Comparison of ENCODE assay signal across 8 mouse cellular contexts in the genomic region with DNA sequence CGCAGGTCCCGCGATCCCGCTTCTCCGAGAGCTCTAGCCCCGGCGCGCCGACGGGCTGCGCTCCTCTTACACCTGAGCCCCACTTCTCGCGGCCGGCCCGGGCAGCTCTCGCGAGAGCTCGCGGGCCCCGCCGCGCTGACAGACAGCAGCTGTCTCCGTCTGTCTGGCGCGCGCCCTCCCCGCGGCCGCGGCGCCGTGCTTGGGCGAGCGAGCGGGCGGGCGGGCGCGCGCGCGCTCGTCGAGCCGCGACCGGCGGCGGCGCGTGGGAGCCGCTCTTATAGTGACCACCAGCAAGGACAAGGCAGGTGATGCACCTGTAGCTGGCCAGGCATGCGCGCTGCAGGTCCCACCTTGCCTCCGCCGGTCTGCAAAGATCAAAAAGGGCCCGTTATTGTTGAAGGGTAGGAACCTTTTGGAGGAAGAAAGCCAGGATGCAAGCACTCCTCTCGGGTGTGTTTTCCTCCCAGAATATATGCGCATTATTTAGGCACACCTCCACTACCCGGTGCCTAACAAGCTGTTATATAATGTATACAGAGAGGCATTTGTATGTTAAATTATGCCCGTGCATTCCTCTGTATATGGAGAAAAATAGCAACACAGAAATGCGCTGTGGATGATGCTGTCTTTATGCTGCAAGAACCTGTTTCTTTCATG. TPM values are rescaled to one million over a fixed set of nuclear protein-coding genes. Genes with fewer than 3 reads are reported as not detected.
DNase-seq lines count a peak whose midpoint lies in the region; ATAC-seq lines count a peak whose summit lies in the region.

TSS of gene Pou4f1 (minus strand) at position 34 of the 657 bp plus-strand sequence.

- peaks cover 96% of the 10 kb centered on the region for H3K27me3 ChIP-seq in heart, embryonic 10.5 days (ENCODE audit: insufficient read depth, poor library complexity, severe bottlenecking)
- peaks cover 96% of the 10 kb centered on the region for H3K27me3 ChIP-seq in megakaryocyte, embryonic 14.5 days (replicated peaks)
- peaks cover 90% of the 10 kb centered on the region for H3K27me3 ChIP-seq in stomach, embryonic 15.5 days (replicated peaks)

- 2% methylated on average over 62 of the region's 62 CpGs for WGBS in heart, embryonic 10.5 days
- under 1% methylated on average over 62 of the region's 62 CpGs for WGBS in stomach, embryonic 15.5 days

- DNase-seq in right cerebral cortex, postnatal 14 days = peak; percentile 35
- no peak for DNase-seq in right cerebral cortex, adult 18-20 months
- peak; percentile 28 for DNase-seq in c-Kit-positive CD71-positive TER-119-positive erythroid progenitor cells, embryonic 14.5 days (ENCODE audit: low spot score)
- DNase-seq in heart, embryonic 10.5 days (ENCODE audit: low spot score) = no peak
- DNase-seq in kidney, postnatal 14 days = peak; percentile 69
- no peak for DNase-seq in adipocyte (ENCODE audit: low spot score)

- peak; percentile 88 for ATAC-seq in stomach, embryonic 15.5 days (ENCODE audit: insufficient read depth, low FRiP score, low read depth)

- H3K4me1 ChIP-seq in heart, embryonic 10.5 days = peaks cover 16% of the 10 kb centered on the region
- peaks cover 58% of the 10 kb centered on the region for H3K4me1 ChIP-seq in megakaryocyte, embryonic 14.5 days
- H3K4me1 ChIP-seq in stomach, embryonic 15.5 days = peaks cover 30% of the 10 kb centered on the region

- H3K27ac ChIP-seq in heart, embryonic 10.5 days = 0 out of 2 replicates have a peak within 1 kb of the TSS, but pooled peaks have one; percentile 2
- no peak within 1 kb of the TSS for H3K27ac ChIP-seq in stomach, embryonic 15.5 days

- H3K4me3 ChIP-seq in heart, embryonic 10.5 days = peak within 1 kb of the TSS; percentile 67
- H3K4me3 ChIP-seq in megakaryocyte, embryonic 14.5 days (replicated peaks) = peak within 1 kb of the TSS; percentile 93
- peak within 1 kb of the TSS; percentile 51 for H3K4me3 ChIP-seq in stomach, embryonic 15.5 days (replicated peaks)

- no peak within 1 kb of the TSS for H3K9ac ChIP-seq in stomach, embryonic 15.5 days

- no peaks in the 10 kb centered on the region for H3K36me3 ChIP-seq in heart, embryonic 10.5 days
- H3K36me3 ChIP-seq in megakaryocyte, embryonic 14.5 days (replicated peaks; ENCODE audit: low read length) = no peaks in the 10 kb centered on the region
- no peaks in the 10 kb centered on the region for H3K36me3 ChIP-seq in stomach, embryonic 15.5 days

- no peaks in the 10 kb centered on the region for H3K9me3 ChIP-seq in heart, embryonic 10.5 days
- peaks cover 4% of the 10 kb centered on the region; the same call in 1 of the 2 replicates for H3K9me3 ChIP-seq in megakaryocyte, embryonic 14.5 days
- H3K9me3 ChIP-seq in stomach, embryonic 15.5 days = no peaks in the 10 kb centered on the region

- H3K4me2 ChIP-seq in stomach, embryonic 15.5 days = peak within 1 kb of the TSS; percentile 92

RNA-seq across cellular contexts. Expression of gene Pou4f1, which starts in this region (rescaled TPM):
- 0.20 and 1.0 TPM in 2 replicates for polyA plus RNA-seq in heart, embryonic 10.5 days (2016; fragmentation: Nextera tagmentation; extraction: Ambion mirVana)
- polyA plus RNA-seq in megakaryocyte, embryonic 14.5 days (2012; ENCODE audit: insufficient read depth, low replicate concordance) = 0.15 and 0.61 TPM in 2 replicates
- polyA plus RNA-seq in stomach, embryonic 15.5 days (2015; fragmentation: Nextera tagmentation; extraction: Ambion mirVana) = 0.22 and 0.44 TPM in 2 replicates

Comparison
In these comparisons a context has a peak if more than half of its experiments do, and no peak if none do; other contexts are left out.
1. DNase-seq: peak in right cerebral cortex, postnatal 14 days (single experiment), c-Kit-positive CD71-positive TER-119-positive erythroid progenitor cells, embryonic 14.5 days (single experiment) and kidney, postnatal 14 days (single experiment); none in right cerebral cortex, adult 18-20 months (single experiment), heart, embryonic 10.5 days (single experiment) and adipocyte (single experiment).
2. Peak in ATAC-seq, H3K4me3 ChIP-seq and H3K4me2 ChIP-seq in stomach, embryonic 15.5 days; RNA of the gene not detected or under 1 TPM.
3. Peak in every context shown above with its lines, with median percentiles within 50 percentile points of each other: H3K4me3 ChIP-seq.